Mouse (Mus musculus): ENCODE results near the gene Gdpd3. TPM values are rescaled to one million over a fixed set of nuclear protein-coding genes. Genes with fewer than 3 reads are reported as not detected.
A peak's percentile ranks its signal among the peaks of the same experiment; 100 is the strongest.

The Gdpd3 gene
- total RNA-seq, 1 experiment = 4.0 TPM

- DNase-seq (ENCODE audit: low read depth, low spot score) = peak; percentile 68
- Histone ChIP-seq H3K4me1 (ENCODE audit: control insufficient read depth in 2 of 2, insufficient read depth in 2 of 2, low read length in 2 of 2, poor library complexity in 1 of 2) (peaks cover 5 to 15% of the 10 kb centered on the region in 2 experiments; a peak in 3 of 4 replicates), H3K27ac (ENCODE audit: insufficient read depth, low read depth, low read length, poor library complexity, severe bottlenecking) (no peak overlapping the region), H3K9ac (ENCODE audit: insufficient read depth, low read depth, low read length, poor library complexity, severe bottlenecking) (peak overlapping the region; percentile 94), H3K36me3 (ENCODE audit: control insufficient read depth, insufficient read depth, low read length, poor library complexity, severe bottlenecking) (peaks cover 3% of the 10 kb centered on the region; the same call in 1 of the 2 replicates), H3K4me3 (ENCODE audit: insufficient read depth in 1 of 2, low read depth in 1 of 2, low read length in 2 of 2, poor library complexity in 1 of 2, severe bottlenecking in 1 of 2) (peak overlapping the region; percentile 55 to 87), H3K9me3 (ENCODE audit: control insufficient read depth, insufficient read depth, low read depth, low read length) (no peaks in the 10 kb centered on the region)
- in situ Hi-C loops (cut with MboI; ENCODE audit: low sequenced_read_pairs in 2 of 2, unreplicated experiment in 2 of 2) = no loop called here
- TF ChIP-seq CHD2 (IDR thresholded peaks at IDR 0.05; ENCODE audit: low read depth, low read length) = no peak
- no peak for TF ChIP-seq MAFK (IDR thresholded peaks at IDR 0.05; ENCODE audit: insufficient read depth, low read depth, low read length)
- TF ChIP-seq HCFC1 (IDR thresholded peaks at IDR 0.05; ENCODE audit: borderline replicate concordance, insufficient read depth, low read length) = 0 out of 2 replicates have a peak, but pooled peaks have one; percentile 58
Observed at GRCm38 (mm10) chr7:126808703-126809455, 42.7 kb downstream of the Gdpd3 start.

- in situ Hi-C loops (cut with MboI; ENCODE audit: low sequenced_read_pairs in 2 of 2, unreplicated experiment in 2 of 2) = no loop called here
- peaks cover 5 to 22% of the 10 kb centered on the region in 2 experiments; a peak in 3 of 4 replicates for H3K4me1 ChIP-seq (ENCODE audit: control insufficient read depth in 2 of 2, insufficient read depth in 2 of 2, low read length in 2 of 2, poor library complexity in 1 of 2)
- H3K9ac ChIP-seq (ENCODE audit: insufficient read depth, low read depth, low read length, poor library complexity, severe bottlenecking) = peak overlapping the region; percentile 22; the same call in 1 of the 2 replicates
- DNase-seq (ENCODE audit: low read depth, low spot score) = no peak
- peak; percentile 61 for TF ChIP-seq MAFK (IDR thresholded peaks at IDR 0.05; ENCODE audit: insufficient read depth, low read depth, low read length)
- TF ChIP-seq CHD2 (IDR thresholded peaks at IDR 0.05; ENCODE audit: low read depth, low read length) = no peak
- TF ChIP-seq ZC3H11A (IDR thresholded peaks at IDR 0.05; ENCODE audit: borderline replicate concordance, low read depth, low read length) = no peak
- no peak for TF ChIP-seq ZNF384 (IDR thresholded peaks at IDR 0.05; ENCODE audit: low read depth, low read length)
- no peak for TF ChIP-seq HCFC1 (IDR thresholded peaks at IDR 0.05; ENCODE audit: borderline replicate concordance, insufficient read depth, low read length)
- H3K4me3 ChIP-seq (ENCODE audit: insufficient read depth in 1 of 2, low read depth in 1 of 2, low read length in 2 of 2, poor library complexity in 1 of 2, severe bottlenecking in 1 of 2) = peak overlapping the region; percentile 53 to 87; a peak in 3 of 4 replicates
- no peaks in the 10 kb centered on the region for H3K9me3 ChIP-seq (ENCODE audit: control insufficient read depth, insufficient read depth, low read depth, low read length)
- peaks cover 3% of the 10 kb centered on the region; the same call in 1 of the 2 replicates for H3K36me3 ChIP-seq (ENCODE audit: control insufficient read depth, insufficient read depth, low read length, poor library complexity, severe bottlenecking)
- H3K27ac ChIP-seq (ENCODE audit: insufficient read depth, low read depth, low read length, poor library complexity, severe bottlenecking) = no peak overlapping the region
Observed at GRCm38 (mm10) chr7:126809723-126810369, 43.7 kb downstream of the Gdpd3 start.

DNA sequence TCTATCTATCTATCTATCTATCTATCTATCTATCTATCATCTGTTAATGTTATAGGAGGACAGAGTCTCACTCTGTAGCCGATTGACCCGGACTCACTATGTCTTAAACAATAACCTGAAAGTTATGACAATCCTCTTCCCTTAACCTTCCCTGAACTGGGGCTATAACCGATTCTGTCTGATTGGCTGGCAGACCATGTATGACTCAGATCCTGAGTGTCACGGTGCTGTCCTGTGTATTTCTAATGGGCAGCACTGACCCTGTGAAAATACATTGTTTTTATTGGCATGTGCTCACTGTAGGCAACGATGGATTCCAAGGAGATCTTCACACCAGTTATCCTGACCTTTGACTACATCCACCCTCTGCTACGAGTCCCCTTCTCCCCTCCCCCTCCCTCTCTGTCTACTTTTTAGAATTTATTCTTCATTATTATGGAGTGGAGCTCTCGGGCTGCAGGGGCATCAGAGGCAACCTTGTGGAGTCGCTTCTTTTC lies 49.6 kb downstream of the Gdpd3 start:
- Histone ChIP-seq H3K27ac (ENCODE audit: insufficient read depth, low read depth, low read length, poor library complexity, severe bottlenecking) (no peak overlapping the region), H3K9me3 (ENCODE audit: control insufficient read depth, insufficient read depth, low read depth, low read length) (no peaks in the 10 kb centered on the region), H3K4me3 (ENCODE audit: insufficient read depth in 1 of 2, low read depth in 1 of 2, low read length in 2 of 2, poor library complexity in 1 of 2, severe bottlenecking in 1 of 2) (no peak overlapping the region), H3K9ac (ENCODE audit: insufficient read depth, low read depth, low read length, poor library complexity, severe bottlenecking) (no peak overlapping the region), H3K36me3 (ENCODE audit: control insufficient read depth, insufficient read depth, low read length, poor library complexity, severe bottlenecking) (no peaks in the 10 kb centered on the region), H3K4me1 (ENCODE audit: control insufficient read depth in 2 of 2, insufficient read depth in 2 of 2, low read length in 2 of 2, poor library complexity in 1 of 2) (peaks cover 5 to 16% of the 10 kb centered on the region in 2 experiments; a peak in 3 of 4 replicates)
- no peak for DNase-seq (ENCODE audit: low read depth, low spot score)
- in situ Hi-C loops (cut with MboI; ENCODE audit: low sequenced_read_pairs in 2 of 2, unreplicated experiment in 2 of 2) = no loop called here
- TF ChIP-seq HCFC1 (IDR thresholded peaks at IDR 0.05; ENCODE audit: borderline replicate concordance, insufficient read depth, low read length) (no peak), ZC3H11A (IDR thresholded peaks at IDR 0.05; ENCODE audit: borderline replicate concordance, low read depth, low read length) (no peak), CHD2 (IDR thresholded peaks at IDR 0.05; ENCODE audit: low read depth, low read length) (no peak), ZNF384 (IDR thresholded peaks at IDR 0.05; ENCODE audit: low read depth, low read length) (no peak), MAFK (IDR thresholded peaks at IDR 0.05; ENCODE audit: insufficient read depth, low read depth, low read length) (no peak)

DNA sequence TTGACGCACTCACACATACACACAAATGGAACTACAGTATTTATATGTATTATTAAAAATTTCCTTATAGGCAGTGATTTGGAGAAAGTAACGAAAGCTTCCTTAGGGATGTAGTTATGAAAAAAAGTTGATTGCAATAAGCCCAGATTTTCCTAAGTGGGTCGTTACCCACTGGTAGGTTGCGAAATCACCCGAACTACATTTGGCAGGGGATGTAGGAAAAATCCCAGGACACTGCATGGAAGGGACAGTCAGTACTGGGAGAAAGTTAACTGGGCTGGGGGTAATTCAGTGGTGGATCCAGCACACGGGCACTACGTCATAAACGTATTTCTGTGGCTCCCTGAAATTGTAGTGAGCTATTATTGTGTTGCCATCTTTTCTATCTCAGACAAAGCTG lies 50.4 kb downstream of the Gdpd3 start:
- Histone ChIP-seq H3K9me3 (ENCODE audit: control insufficient read depth, insufficient read depth, low read depth, low read length) (no peaks in the 10 kb centered on the region), H3K4me3 (ENCODE audit: insufficient read depth in 1 of 2, low read depth in 1 of 2, low read length in 2 of 2, poor library complexity in 1 of 2, severe bottlenecking in 1 of 2) (no peak overlapping the region), H3K36me3 (ENCODE audit: control insufficient read depth, insufficient read depth, low read length, poor library complexity, severe bottlenecking) (no peaks in the 10 kb centered on the region), H3K27ac (ENCODE audit: insufficient read depth, low read depth, low read length, poor library complexity, severe bottlenecking) (no peak overlapping the region), H3K4me1 (ENCODE audit: control insufficient read depth in 2 of 2, insufficient read depth in 2 of 2, low read length in 2 of 2, poor library complexity in 1 of 2) (peaks cover 5 to 16% of the 10 kb centered on the region in 2 experiments; a peak in 3 of 4 replicates), H3K9ac (ENCODE audit: insufficient read depth, low read depth, low read length, poor library complexity, severe bottlenecking) (no peak overlapping the region)
- no peak for TF ChIP-seq HCFC1 (IDR thresholded peaks at IDR 0.05; ENCODE audit: borderline replicate concordance, insufficient read depth, low read length)
- no peak for TF ChIP-seq ZC3H11A (IDR thresholded peaks at IDR 0.05; ENCODE audit: borderline replicate concordance, low read depth, low read length)
- TF ChIP-seq CHD2 (IDR thresholded peaks at IDR 0.05; ENCODE audit: low read depth, low read length) = no peak
- TF ChIP-seq MAFK (IDR thresholded peaks at IDR 0.05; ENCODE audit: insufficient read depth, low read depth, low read length) = no peak
- TF ChIP-seq ZNF384 (IDR thresholded peaks at IDR 0.05; ENCODE audit: low read depth, low read length) = no peak
- in situ Hi-C loops (cut with MboI; ENCODE audit: low sequenced_read_pairs in 2 of 2, unreplicated experiment in 2 of 2) = no loop called here
- no peak for DNase-seq (ENCODE audit: low read depth, low spot score)
